Mouse (Mus musculus) lung, embryonic 14.5 days (tissue): Measurements from ENCODE around the gene Zbtb11. TPM values are rescaled to one million over a fixed set of nuclear protein-coding genes. Genes with fewer than 3 reads are reported as not detected.

ENCODE experiments used
- ATAC-seq: fragments of 200-750 bp; cut with Nextera tagmentation; 2 replicates; pipeline ENCODE4 v1.8.0; 2017; ENCODE audit warnings: mild to moderate bottlenecking, moderate TSS enrichment, moderate library complexity; ENCODE audit not compliant: insufficient read depth
- DNase-seq: peaks from one replicate; pipeline ENCODE4 v3.0.0-alpha.2; 2015
- H3K27ac ChIP-seq: fragments of 300-500 bp; sonication (generic); 2 replicates; pipeline ENCODE4 v1.5.1; 2014; ENCODE audit warnings: low read depth, mild to moderate bottlenecking, moderate library complexity
- H3K27me3 ChIP-seq: fragments of 300-500 bp; sonication (generic); 2 replicates; pipeline ENCODE4 v1.6.1; 2014; ENCODE audit warnings: low read length, control low read depth; ENCODE audit not compliant: insufficient read depth
- H3K36me3 ChIP-seq: fragments of 300-500 bp; sonication (generic); 2 replicates; pipeline ENCODE4 v1.6.1; 2014; ENCODE audit warnings: control low read depth; ENCODE audit not compliant: insufficient read depth
- H3K4me1 ChIP-seq: fragments of 300-500 bp; sonication (generic); 2 replicates; pipeline ENCODE4 v1.6.1; 2014; ENCODE audit warnings: antibody characterized with exemption, control low read depth; ENCODE audit not compliant: insufficient read depth
- H3K4me2 ChIP-seq: fragments of 300-500 bp; sonication (generic); 2 replicates; pipeline ENCODE4 v1.6.1; 2014; ENCODE audit warnings: mild to moderate bottlenecking
- H3K4me3 ChIP-seq: fragments of 300-500 bp; sonication (generic); 2 replicates; pipeline ENCODE4 v1.5.1; 2014; ENCODE audit warnings: low read depth, low read length
- H3K9ac ChIP-seq: fragments of 300-500 bp; sonication (generic); 2 replicates; pipeline ENCODE4 v1.6.1; 2014
- H3K9me3 ChIP-seq: fragments of 300-500 bp; sonication (generic); 2 replicates; pipeline ENCODE4 v1.6.1; 2016; ENCODE audit warnings: low read depth, low read length, control low read depth
- CTCF ChIP-seq: IDR thresholded peaks from 2 replicates; pipeline ENCODE4 v1.5.1; 2016; ENCODE audit warnings: antibody characterized with exemption, low read depth
- WGBS: fragments of 180-500 bp; shearing (Covaris S2); extraction: QIAGEN DNeasy Blood & Tissue Kit; methylation state at CpG from one replicate; pipeline ENCODE4 v1.1.7; 2014; 5-methylcytosine and 5-hydroxymethylcytosine counted together
- polyA plus RNA-seq: library from polyadenylated mRNA; unstranded; fragments of >200 nt; fragmentation: Nextera tagmentation; extraction: Ambion mirVana; gene quantifications from 2 replicates; pipeline ENCODE4 v1.2.1, GENCODE M21; 2014

The Zbtb11 gene
- polyA plus RNA-seq, result 21.0 and 22.1 TPM in 2 replicates

DNA sequence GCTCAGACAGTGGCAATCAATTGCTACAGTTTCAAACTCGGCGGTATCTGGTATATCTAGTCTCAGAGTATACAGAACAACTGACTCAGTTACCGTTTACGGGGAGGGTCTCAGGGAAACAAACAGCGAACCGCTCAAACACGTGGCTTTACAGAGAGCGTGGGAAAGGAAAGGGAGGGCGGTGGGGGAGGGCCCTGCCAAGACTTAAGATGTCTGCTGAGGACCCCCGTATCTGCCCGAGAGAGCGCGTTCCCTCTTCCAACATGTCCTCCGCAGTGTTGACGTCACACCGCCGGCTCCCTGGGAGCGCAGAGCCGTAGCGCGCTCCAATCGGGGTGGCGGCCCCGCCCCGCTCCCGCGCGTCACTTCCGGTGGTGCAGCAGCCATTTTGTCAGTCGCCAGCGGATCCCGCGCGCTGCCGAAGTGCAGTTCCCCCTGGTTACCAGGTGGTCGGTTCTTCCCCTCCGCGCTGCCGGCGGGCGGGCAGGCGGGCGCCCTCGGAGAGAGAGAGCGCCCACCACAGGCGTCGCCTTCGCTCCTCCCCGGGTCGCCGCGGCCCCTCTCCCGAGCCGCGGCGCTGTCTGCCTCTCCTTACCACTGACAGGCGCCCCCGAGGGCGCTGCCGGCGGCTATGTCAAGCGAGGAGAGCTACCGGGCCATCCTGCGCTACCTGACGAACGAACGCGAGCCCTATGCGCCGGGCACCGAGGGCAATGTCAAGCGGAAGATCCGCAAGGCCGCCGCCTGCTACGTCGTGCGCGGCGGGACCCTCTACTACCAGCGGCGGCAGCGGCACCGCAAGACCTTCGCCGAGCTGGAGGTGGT is at the start of gene Zbtb11:
TSS of gene Zbtb11 (plus strand) at position 453 of the 825 bp plus-strand sequence.
- Histone ChIP-seq H3K27ac (peak within 1 kb of the TSS; percentile 89), H3K4me1 (peaks cover 6% of the 10 kb centered on the region; the same call in 1 of the 2 replicates), H3K4me3 (peak within 1 kb of the TSS; percentile 99), H3K36me3 (peaks cover 46% of the 10 kb centered on the region), H3K9me3 (no peaks in the 10 kb centered on the region), H3K9ac (peak within 1 kb of the TSS; percentile 91), H3K27me3 (no peaks in the 10 kb centered on the region), H3K4me2 (peak within 1 kb of the TSS; percentile 83)
- peak; percentile 18 for TF ChIP-seq CTCF
- DNase-seq, result peak; percentile 100
- peak; percentile 97 for ATAC-seq
- under 1% methylated on average over 76 of the region's 86 CpGs for WGBS

DNA sequence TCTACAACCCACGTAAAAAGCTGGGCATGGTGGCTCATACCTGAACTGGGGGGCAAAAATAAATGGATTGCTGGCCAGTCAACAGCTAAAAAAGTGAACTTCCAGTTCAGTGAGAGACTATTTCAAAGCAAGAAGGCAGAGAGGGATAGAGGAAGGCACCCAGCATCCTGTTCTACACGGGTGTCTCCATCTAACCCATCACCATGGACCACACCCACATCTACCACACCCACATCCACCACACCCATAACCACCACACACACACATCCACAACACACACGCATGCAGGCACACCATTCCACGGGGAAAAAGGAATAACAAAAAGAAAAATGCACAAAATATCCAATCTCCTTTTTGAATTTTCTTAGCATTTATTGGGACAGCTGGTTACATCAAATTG is 49.7 kb upstream of the Zbtb11 start:
- 92% methylated on average over 4 of the region's 4 CpGs for WGBS
- Histone ChIP-seq H3K4me1 (no peaks in the 10 kb centered on the region), H3K4me2 (no peak overlapping the region), H3K36me3 (peaks cover 46% of the 10 kb centered on the region), H3K4me3 (no peak overlapping the region), H3K27me3 (no peaks in the 10 kb centered on the region), H3K9ac (no peak overlapping the region), H3K27ac (no peak overlapping the region), H3K9me3 (no peaks in the 10 kb centered on the region)
- no peak for DNase-seq
- no peak for TF ChIP-seq CTCF
- ATAC-seq, result no peak

DNA sequence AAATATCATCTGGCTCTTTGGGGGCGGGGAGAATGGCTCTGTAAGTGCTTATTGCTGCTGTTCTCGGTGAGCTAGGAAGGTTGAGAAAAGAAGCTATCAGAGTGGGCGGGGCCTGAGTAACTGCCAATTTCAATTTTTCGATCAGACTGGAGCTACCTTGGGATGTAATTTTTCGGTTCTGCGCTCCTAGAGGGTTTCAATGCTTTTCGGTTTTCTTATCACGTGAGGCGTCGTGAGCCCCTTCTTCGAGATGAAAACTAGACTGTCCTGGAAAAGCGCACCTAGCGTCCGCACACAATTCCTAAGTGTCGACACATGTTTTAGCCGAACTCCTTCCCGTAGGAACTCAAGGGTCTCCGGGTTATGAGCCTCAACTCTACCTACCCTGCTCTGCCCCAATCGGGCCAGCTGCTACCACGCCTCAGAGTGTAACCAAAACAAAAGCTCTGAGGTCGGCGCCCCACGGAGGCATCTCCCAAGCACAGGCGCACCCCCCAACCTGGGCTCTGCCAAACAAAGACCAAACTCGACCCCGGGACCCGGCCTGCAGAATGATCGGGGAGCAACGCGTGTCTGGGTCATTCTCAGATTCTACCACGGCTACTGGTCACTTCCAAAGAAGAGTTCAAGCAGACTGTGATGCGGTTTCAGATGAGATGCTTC is 39.9 kb upstream of the Zbtb11 start:
- TF ChIP-seq CTCF, result peak; percentile 10; the same call in 1 of the 2 replicates
- no peak overlapping the region for H3K27ac ChIP-seq

DNA sequence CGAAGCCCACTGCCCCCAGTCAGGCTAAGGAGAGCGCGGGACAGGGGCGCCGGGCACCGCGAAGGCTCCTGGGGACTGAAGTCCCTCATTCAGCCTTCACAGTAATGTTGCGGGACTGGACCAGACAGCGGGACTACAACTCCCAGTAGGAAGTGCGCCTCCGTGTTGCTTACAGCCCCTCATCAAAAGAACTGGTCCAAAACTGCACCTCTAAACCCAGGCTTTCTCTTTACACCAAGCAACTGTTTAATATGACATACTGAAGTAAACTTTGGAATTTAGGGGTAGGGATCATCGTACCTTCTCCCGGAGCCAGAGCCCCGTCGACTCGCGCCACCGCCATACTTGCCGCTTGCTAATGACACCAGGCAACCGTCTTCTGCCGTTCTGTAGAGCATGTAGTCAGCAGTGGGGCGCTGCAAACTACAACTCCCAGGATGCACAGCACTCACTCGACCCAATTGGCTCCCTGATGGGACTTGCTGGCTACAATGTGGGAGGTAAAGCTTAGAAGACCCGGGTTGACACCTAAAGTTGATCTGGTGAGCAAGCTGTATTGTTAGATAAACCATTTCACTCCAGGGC is 39.1 kb upstream of the Zbtb11 start, which contains the start of gene Cep97:
TSS of gene Cep97 (minus strand) at position 403 of the 585 bp plus-strand sequence.
- Histone ChIP-seq H3K4me2 (peak within 1 kb of the TSS; percentile 73), H3K4me1 (no peaks in the 10 kb centered on the region), H3K27me3 (no peaks in the 10 kb centered on the region), H3K36me3 (0 out of 2 replicates have a peak, but pooled peaks cover 5% of the 10 kb centered on the region), H3K9ac (peak within 1 kb of the TSS; percentile 65), H3K27ac (no peak within 1 kb of the TSS), H3K9me3 (no peaks in the 10 kb centered on the region), H3K4me3 (peak within 1 kb of the TSS; percentile 63)
- peak; percentile 99 for ATAC-seq
- DNase-seq, result peak; percentile 94
- WGBS, result under 1% methylated on average over 24 of the region's 24 CpGs
- TF ChIP-seq CTCF, result no peak

More for the DNA sequence above, 39.9 kb upstream of the Zbtb11 start:
- peak; percentile 48 for ATAC-seq
- H3K4me1 ChIP-seq, result no peaks in the 10 kb centered on the region
- no peaks in the 10 kb centered on the region for H3K9me3 ChIP-seq
- peak overlapping the region; percentile 63 for H3K4me3 ChIP-seq
- H3K9ac ChIP-seq, result peak overlapping the region; percentile 65
- H3K4me2 ChIP-seq, result peak overlapping the region; percentile 73
- 0 out of 2 replicates have a peak, but pooled peaks cover 7% of the 10 kb centered on the region for H3K36me3 ChIP-seq
- peak; percentile 60 for DNase-seq
- no peaks in the 10 kb centered on the region for H3K27me3 ChIP-seq
- under 1% methylated on average over 32 of the region's 32 CpGs for WGBS

DNA sequence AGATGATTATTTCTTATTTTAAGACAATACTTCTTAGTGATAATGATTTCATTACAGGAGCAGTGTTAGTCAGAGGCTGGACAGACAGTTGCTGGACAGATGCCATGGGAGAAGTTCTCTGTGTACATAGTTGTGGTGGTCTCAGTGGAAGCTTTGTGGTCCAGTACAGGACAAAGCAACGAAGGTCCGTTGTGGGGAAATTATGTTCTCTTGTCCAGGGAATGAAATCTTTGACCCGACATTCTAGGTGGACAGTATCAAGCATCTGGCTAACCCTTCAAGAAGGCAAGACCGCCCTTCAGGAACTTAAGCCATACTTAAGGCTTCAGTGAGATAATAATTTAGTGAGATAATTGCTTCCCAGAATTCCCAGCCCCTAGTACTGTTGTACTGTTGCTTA is 34.9 kb upstream of the Zbtb11 start:
- Histone ChIP-seq H3K27me3 (no peaks in the 10 kb centered on the region), H3K36me3 (no peaks in the 10 kb centered on the region), H3K9ac (no peak overlapping the region), H3K4me3 (no peak overlapping the region), H3K27ac (no peak overlapping the region), H3K4me1 (no peaks in the 10 kb centered on the region), H3K9me3 (no peaks in the 10 kb centered on the region), H3K4me2 (no peak overlapping the region)
- DNase-seq (no peak), ATAC-seq (no peak)
- 77% methylated on average over 4 of the region's 4 CpGs for WGBS
- no peak for TF ChIP-seq CTCF

DNA sequence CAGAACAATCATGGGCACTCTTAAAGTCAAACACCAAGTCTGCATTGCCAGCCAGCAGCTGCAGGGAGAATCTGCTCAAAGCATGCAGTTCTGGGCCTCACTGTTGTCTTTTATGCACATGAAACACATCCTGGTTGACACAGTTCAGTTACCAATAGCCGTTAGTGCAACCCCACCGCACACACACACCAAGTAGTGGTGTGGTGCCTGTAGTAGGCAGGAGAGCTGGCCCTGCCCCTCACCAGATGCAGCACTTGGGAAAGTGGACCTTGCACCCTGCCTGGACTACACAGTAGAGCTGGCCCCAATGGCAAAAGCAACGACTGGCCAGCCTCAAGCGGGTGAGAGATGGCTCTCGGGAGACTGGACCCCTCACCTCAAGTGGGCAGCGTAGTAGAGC is 34.0 kb upstream of the Zbtb11 start:
- no peak for TF ChIP-seq CTCF
- ATAC-seq, result no peak
- WGBS, result 82% methylated on average over 6 of the region's 6 CpGs

More for the DNA sequence above, 34.0 kb upstream of the Zbtb11 start:
- Histone ChIP-seq H3K9ac (no peak overlapping the region), H3K27ac (no peak overlapping the region), H3K9me3 (no peaks in the 10 kb centered on the region), H3K36me3 (no peaks in the 10 kb centered on the region), H3K4me3 (no peak overlapping the region), H3K27me3 (no peaks in the 10 kb centered on the region), H3K4me1 (no peaks in the 10 kb centered on the region), H3K4me2 (no peak overlapping the region)
- no peak for DNase-seq
